Mouse (Mus musculus) c-Kit-positive CD71-negative TER-119-negative erythroid progenitor cells, embryonic 14.5 days (primary cell): Measurements from ENCODE around the gene Vrk1.
A peak's percentile ranks its signal among the peaks of the same experiment; 100 is the strongest.

ENCODE experiments used
- DNase-seq: peaks from one replicate; pipeline ENCODE4 v3.0.0-alpha.2; 2013; ENCODE audit warnings: low read depth

Gene Vrk1

GRCm38 (mm10) chr12:106055799-106056198 is 45.8 kb downstream of the Vrk1 start:
- peak; percentile 62 for DNase-seq

- no peak for DNase-seq
Measured at GRCm38 (mm10) chr12:106059873-106060573, 50.0 kb downstream of the Vrk1 start.

- no peak for DNase-seq
Measured at GRCm38 (mm10) chr12:106070434-106071155, 60.6 kb downstream of the Vrk1 start.

GRCm38 (mm10) chr12:106071575-106072166 is 61.6 kb downstream of the Vrk1 start:
- DNase-seq: no peak

- DNase-seq: no peak
Measured at GRCm38 (mm10) chr12:106074371-106075155, 64.5 kb downstream of the Vrk1 start.

GRCm38 (mm10) chr12:106076131-106076530 is 66.1 kb downstream of the Vrk1 start:
- DNase-seq: no peak

GRCm38 (mm10) chr12:106080511-106080910 is 70.5 kb downstream of the Vrk1 start:
- DNase-seq: no peak

- DNase-seq: no peak
Measured at GRCm38 (mm10) chr12:106080945-106081747, 71.1 kb downstream of the Vrk1 start.

- DNase-seq: no peak
Measured at GRCm38 (mm10) chr12:106081748-106082140, 71.7 kb downstream of the Vrk1 start.

- DNase-seq: no peak
Measured at GRCm38 (mm10) chr12:106082191-106082957, 72.3 kb downstream of the Vrk1 start.

- no peak for DNase-seq
Measured at GRCm38 (mm10) chr12:106082958-106083381, 72.9 kb downstream of the Vrk1 start.

GRCm38 (mm10) chr12:106084126-106084525 is 74.1 kb downstream of the Vrk1 start:
- DNase-seq: no peak

- DNase-seq: no peak
Measured at GRCm38 (mm10) chr12:106094827-106095226, 84.8 kb downstream of the Vrk1 start.

GRCm38 (mm10) chr12:106102003-106102402 is 92.0 kb downstream of the Vrk1 start:
- no peak for DNase-seq

- DNase-seq: no peak
Measured at GRCm38 (mm10) chr12:106102726-106103643, 93.0 kb downstream of the Vrk1 start.

- no peak for DNase-seq
Measured at GRCm38 (mm10) chr12:106107272-106107671, 97.2 kb downstream of the Vrk1 start.

- DNase-seq: peak; percentile 10
Measured at GRCm38 (mm10) chr12:106115070-106115891, 105.3 kb downstream of the Vrk1 start.

- DNase-seq: no peak
Measured at GRCm38 (mm10) chr12:106115892-106116206, 105.8 kb downstream of the Vrk1 start.

- DNase-seq: no peak
Measured at GRCm38 (mm10) chr12:106123276-106123675, 113.2 kb downstream of the Vrk1 start.
